Mouse (Mus musculus) embryonic facial prominence, embryonic 10.5 days (tissue): ENCODE data around the gene Aff1. TPM values are rescaled to one million over a fixed set of nuclear protein-coding genes. Genes with fewer than 3 reads are reported as not detected.

ENCODE experiments used
- DNase-seq: peaks from one replicate; pipeline ENCODE4 v3.0.0-alpha.2; 2017; ENCODE audit warnings: low spot score
- H3K27ac ChIP-seq: fragments of 300-500 bp; sonication (generic); replicated peaks from 2 replicates; pipeline ENCODE4 v1.5.1; 2016; ENCODE audit warnings: mild to moderate bottlenecking
- H3K27me3 ChIP-seq: fragments of 300-500 bp; sonication (generic); replicated peaks from 2 replicates; pipeline ENCODE4 v1.6.1; 2016; ENCODE audit warnings: low read depth, mild to moderate bottlenecking; ENCODE audit not compliant: poor library complexity, severe bottlenecking
- H3K36me3 ChIP-seq: fragments of 300-500 bp; sonication (generic); replicated peaks from 2 replicates; pipeline ENCODE4 v1.6.1; 2016; ENCODE audit warnings: mild to moderate bottlenecking, moderate library complexity
- H3K4me1 ChIP-seq: fragments of 300-500 bp; sonication (generic); 2 replicates; pipeline ENCODE4 v1.6.1; 2016
- H3K4me3 ChIP-seq: fragments of 300-500 bp; sonication (generic); 2 replicates; pipeline ENCODE4 v1.5.1; 2016; ENCODE audit warnings: mild to moderate bottlenecking, moderate library complexity
- H3K9me3 ChIP-seq: fragments of 300-500 bp; sonication (generic); 2 replicates; pipeline ENCODE4 v1.6.1; 2016; ENCODE audit warnings: mild to moderate bottlenecking
- WGBS: fragments of 180-500 bp; shearing (Covaris S2); methylation state at CpG from one replicate; pipeline ENCODE4 v1.1.7; 2016; 5-methylcytosine and 5-hydroxymethylcytosine counted together
- polyA plus RNA-seq: library from polyadenylated mRNA; unstranded; fragments of >200 nt; fragmentation: Nextera tagmentation; extraction: Ambion mirVana; gene quantifications from 2 replicates; pipeline ENCODE4 v1.2.1, GENCODE M21; 2016

Aff1 gene
- polyA plus RNA-seq, 1 experiment from 2014 or later, result 4.0 TPM

- Histone ChIP-seq H3K27me3 (peaks cover 6% of the 10 kb centered on the region), H3K4me3 (no peak overlapping the region), H3K27ac (no peak overlapping the region), H3K9me3 (no peaks in the 10 kb centered on the region), H3K4me1 (peaks cover 3% of the 10 kb centered on the region; the same call in 1 of the 2 replicates), H3K36me3 (no peaks in the 10 kb centered on the region)
- no peak for DNase-seq
- WGBS, result 81% methylated on average over 2 of the region's 2 CpGs
These were observed 54.9 kb downstream of the Aff1 start for GRCm38 (mm10) chr5:103747098-103747497.

GRCm38 (mm10) chr5:103748343-103748742, 56.2 kb downstream of the Aff1 start:
- Histone ChIP-seq H3K9me3 (no peaks in the 10 kb centered on the region), H3K4me3 (no peak overlapping the region), H3K27ac (no peak overlapping the region), H3K4me1 (peaks cover 14% of the 10 kb centered on the region), H3K27me3 (peaks cover 14% of the 10 kb centered on the region), H3K36me3 (no peaks in the 10 kb centered on the region)
- DNase-seq, result no peak

GRCm38 (mm10) chr5:103749465-103750285, 57.5 kb downstream of the Aff1 start:
- Histone ChIP-seq H3K4me1 (peaks cover 17% of the 10 kb centered on the region), H3K36me3 (no peaks in the 10 kb centered on the region), H3K27ac (no peak overlapping the region), H3K9me3 (no peaks in the 10 kb centered on the region), H3K27me3 (peaks cover 14% of the 10 kb centered on the region), H3K4me3 (no peak overlapping the region)
- 26% methylated on average over 7 of the region's 7 CpGs for WGBS
- DNase-seq, result no peak

- Histone ChIP-seq H3K4me1 (peaks cover 26% of the 10 kb centered on the region), H3K4me3 (peak overlapping the region; percentile 79), H3K36me3 (no peaks in the 10 kb centered on the region), H3K27ac (peak overlapping the region; percentile 97), H3K9me3 (peaks cover 4% of the 10 kb centered on the region; the same call in 1 of the 2 replicates), H3K27me3 (peaks cover 31% of the 10 kb centered on the region)
- peak; percentile 52 for DNase-seq
- 3% methylated on average over 23 of the region's 23 CpGs for WGBS
These were observed 60.7 kb downstream of the Aff1 start for GRCm38 (mm10) chr5:103752665-103753510.

- WGBS, result under 1% methylated on average over 86 of the region's 86 CpGs
- peaks cover 4% of the 10 kb centered on the region; the same call in 1 of the 2 replicates for H3K9me3 ChIP-seq
- H3K4me1 ChIP-seq, result peaks cover 26% of the 10 kb centered on the region
- peak overlapping the region; percentile 97 for H3K27ac ChIP-seq
- H3K27me3 ChIP-seq, result peaks cover 38% of the 10 kb centered on the region
- H3K36me3 ChIP-seq, result no peaks in the 10 kb centered on the region
- peak overlapping the region; percentile 79 for H3K4me3 ChIP-seq
- DNase-seq, result peak; percentile 92
These were observed 61.5 kb downstream of the Aff1 start for GRCm38 (mm10) chr5:103753511-103754329.

- 3% methylated on average over 42 of the region's 42 CpGs for WGBS
These were observed 62.4 kb downstream of the Aff1 start for GRCm38 (mm10) chr5:103754330-103755134.

GRCm38 (mm10) chr5:103755135-103755487, 62.9 kb downstream of the Aff1 start:
- no peak overlapping the region for H3K27ac ChIP-seq
- H3K9me3 ChIP-seq, result peaks cover 4% of the 10 kb centered on the region; the same call in 1 of the 2 replicates
- H3K36me3 ChIP-seq, result no peaks in the 10 kb centered on the region
- peaks cover 41% of the 10 kb centered on the region for H3K27me3 ChIP-seq
- peaks cover 26% of the 10 kb centered on the region for H3K4me1 ChIP-seq
- 49% methylated on average over 3 of the region's 3 CpGs for WGBS
- no peak for DNase-seq
- peak overlapping the region; percentile 79 for H3K4me3 ChIP-seq

More at GRCm38 (mm10) chr5:103754330-103755134, 62.4 kb downstream of the Aff1 start:
- Histone ChIP-seq H3K9me3 (peaks cover 4% of the 10 kb centered on the region; the same call in 1 of the 2 replicates), H3K4me1 (peaks cover 26% of the 10 kb centered on the region), H3K27me3 (peaks cover 38% of the 10 kb centered on the region), H3K4me3 (peak overlapping the region; percentile 79), H3K36me3 (no peaks in the 10 kb centered on the region), H3K27ac (peak overlapping the region; percentile 97)
- peak; percentile 60 for DNase-seq

GRCm38 (mm10) chr5:103756231-103756714, 64.1 kb downstream of the Aff1 start:
- peaks cover 36% of the 10 kb centered on the region for H3K27me3 ChIP-seq
- peaks cover 36% of the 10 kb centered on the region for H3K4me1 ChIP-seq
- no peak overlapping the region for H3K27ac ChIP-seq
- no peaks in the 10 kb centered on the region for H3K36me3 ChIP-seq
- peaks cover 4% of the 10 kb centered on the region; the same call in 1 of the 2 replicates for H3K9me3 ChIP-seq
- H3K4me3 ChIP-seq, result no peak overlapping the region
- DNase-seq, result no peak
- whole genome bisulfite sequencing, result 56% methylated on average over 6 of the region's 6 CpGs

GRCm38 (mm10) chr5:103758491-103758890, 66.3 kb downstream of the Aff1 start:
- Histone ChIP-seq H3K36me3 (no peaks in the 10 kb centered on the region), H3K4me3 (no peak overlapping the region), H3K4me1 (peaks cover 25% of the 10 kb centered on the region), H3K27me3 (peaks cover 27% of the 10 kb centered on the region), H3K27ac (no peak overlapping the region), H3K9me3 (peaks cover 4% of the 10 kb centered on the region; the same call in 1 of the 2 replicates)
- DNase-seq, result no peak
- WGBS, result 73% methylated on average over 4 of the region's 4 CpGs

- WGBS, result 41% methylated on average over 14 of the region's 14 CpGs
- Histone ChIP-seq H3K27ac (peak overlapping the region; percentile 69), H3K27me3 (peaks cover 27% of the 10 kb centered on the region), H3K36me3 (no peaks in the 10 kb centered on the region), H3K9me3 (peaks cover 4% of the 10 kb centered on the region; the same call in 1 of the 2 replicates), H3K4me1 (peaks cover 21% of the 10 kb centered on the region), H3K4me3 (peak overlapping the region; percentile 54)
- DNase-seq, result no peak
These were observed 67.6 kb downstream of the Aff1 start for GRCm38 (mm10) chr5:103759489-103760424.
